In genomic region chr10:36468664-36469063, GRCm38 (mm10) we compare ENCODE assay signal across 18 mouse cellular contexts. TPM values are rescaled to one million over a fixed set of nuclear protein-coding genes. Genes with fewer than 3 reads are reported as not detected.
DNase-seq lines count a peak whose midpoint lies in the region; TF ChIP-seq lines count a peak whose summit lies in the region.
"Had no signal": no experiment of that assay in that cellular context is flagged by ENCODE, and none has a peak within 500 bp of the region (broad histone marks: within the 10 kb centered on the region; RNA-seq: fewer than 3 reads in every experiment).

No protein-coding gene starts in this region.

- H3K4me2 ChIP-seq in CH12.LX (ENCODE audit: insufficient read depth, low read depth, poor library complexity, severe bottlenecking), result peak overlapping the region; percentile 24; the same call in 1 of the 2 replicates

- in situ Hi-C loops in CH12.LX (cut with MboI; ENCODE audit: low pct_ligation_motif_present, low pct_unique_long_range_greater_than_20kb, low sequenced_read_pairs), result no loop called here

- TF ChIP-seq CTCF in CH12.LX (conservative IDR thresholded peaks at IDR 0.05 in 1 of 2, IDR thresholded peaks at IDR 0.05 in 1 of 2; ENCODE audit: low read depth in 2 of 2, low read length in 2 of 2), result no peak

- H3K79me2 ChIP-seq in CH12.LX (replicated peaks; ENCODE audit: control insufficient read depth, extremely low read depth, insufficient read depth, poor library complexity, severe bottlenecking), result no peaks in the 10 kb centered on the region

- H3K36me3 ChIP-seq in CH12.LX (replicated peaks in 1 of 2; ENCODE audit: control insufficient read depth in 1 of 2, insufficient read depth in 1 of 2, low read length in 1 of 2), result no peaks in the 10 kb centered on the region
- H3K36me3 ChIP-seq: G1E had no signal

- no peak overlapping the region for H3K4me3 ChIP-seq in CH12.LX (replicated peaks in 1 of 3; ENCODE audit: low read depth in 2 of 3, low read length in 2 of 3, poor library complexity in 1 of 3)

- no peaks in the 10 kb centered on the region for H3K27me3 ChIP-seq in CH12.LX (replicated peaks)

- no peaks in the 10 kb centered on the region for H3K9me3 ChIP-seq in CH12.LX (replicated peaks; ENCODE audit: low read length)
- H3K9me3 ChIP-seq: G1E had no signal

- H3K4me1 ChIP-seq in CH12.LX (ENCODE audit: control insufficient read depth in 1 of 2, insufficient read depth in 2 of 2), result peaks cover 6 to 18% of the 10 kb centered on the region in 2 experiments; a peak in 3 of 4 replicates

- TF ChIP-seq RAD21 in CH12.LX (IDR thresholded peaks at IDR 0.05; ENCODE audit: low read depth, low read length), result no peak; the same call in 1 of the 2 replicates

- no peak for TF ChIP-seq POLR2A in CH12.LX (IDR thresholded peaks at IDR 0.05; ENCODE audit: low read depth, low read length)

- H3K27ac ChIP-seq in CH12.LX (ENCODE audit: insufficient read depth, low read depth), result no peak overlapping the region; the same call in 1 of the 2 replicates

- H3K9ac ChIP-seq in CH12.LX (ENCODE audit: insufficient read depth, low read depth), result no peak overlapping the region

- dilution Hi-C loops in CH12.LX (cut with MboI; ENCODE audit: extremely low pct_ligation_motif_present, extremely low pct_unique_long_range_greater_than_20kb, low sequenced_read_pairs), result no loop called here

- TF ChIP-seq EP300 in CH12.LX (IDR thresholded peaks at IDR 0.05; ENCODE audit: low read length), result peak; percentile 85

- peak; percentile 53 for DNase-seq in CH12.LX (ENCODE audit: extremely low read depth)
- no peak for DNase-seq in ovary, postnatal 10 days (ENCODE audit: low spot score)
- DNase-seq: adrenal gland, adult 2 months; adrenal gland, adult 8-10 months; adrenal gland, postnatal 10 days; adrenal gland, postnatal 14 days; adrenal gland, postnatal 25 days; adrenal gland, postnatal 36 days; B cell, adult 2 months; cerebellum, adult 11 months; cerebellum, adult 11-12 months; cerebellum, adult 18-20 months; cerebellum, adult 2 months; cerebellum, adult 8-10 months had no signal

TF ChIP-seq in CH12.LX, 34 proteins besides CTCF, POLR2A, EP300 and RAD21:
- TF ChIP-seq MXI1 (IDR thresholded peaks at IDR 0.05; ENCODE audit: low read depth, low read length), result no peak
- TF ChIP-seq BHLHE40 (IDR thresholded peaks at IDR 0.05; ENCODE audit: low read depth, low read length), result peak; percentile 53; the same call in 1 of the 2 replicates
- TF ChIP-seq MAFK (IDR thresholded peaks at IDR 0.05; ENCODE audit: insufficient replicate concordance, low read length), result no peak
- TF ChIP-seq GABPA (IDR thresholded peaks at IDR 0.05; ENCODE audit: insufficient replicate concordance, low read depth, low read length), result no peak
- TF ChIP-seq NRF1 (IDR thresholded peaks at IDR 0.05; ENCODE audit: low read depth, low read length), result no peak
- 0 out of 2 replicates have a peak, but pooled peaks have one; percentile 60 for TF ChIP-seq MEF2A (IDR thresholded peaks at IDR 0.05; ENCODE audit: borderline replicate concordance, low read depth, low read length)
- 0 out of 2 replicates have a peak, but pooled peaks have one; percentile 42 for TF ChIP-seq MAX (IDR thresholded peaks at IDR 0.05; ENCODE audit: low read length)
- no peak for TF ChIP-seq RCOR1 (conservative IDR thresholded peaks at IDR 0.05; ENCODE audit: low read depth, low read length)
- TF ChIP-seq KAT2A (IDR thresholded peaks at IDR 0.05; ENCODE audit: insufficient replicate concordance, low read length), result no peak
- peak; percentile 29; the same call in 1 of the 2 replicates for TF ChIP-seq CHD2 (IDR thresholded peaks at IDR 0.05; ENCODE audit: low read length)
- peak; percentile 80 for TF ChIP-seq TCF12 (IDR thresholded peaks at IDR 0.05; ENCODE audit: low read depth, low read length)
- TF ChIP-seq JUN (IDR thresholded peaks at IDR 0.05; ENCODE audit: insufficient read depth, low read depth, low read length), result peak; percentile 73; the same call in 1 of the 2 replicates
- peak; percentile 45; the same call in 1 of the 2 replicates for TF ChIP-seq ETS1 (conservative IDR thresholded peaks at IDR 0.05; ENCODE audit: low read depth, low read length)
- TF ChIP-seq IRF4 (IDR thresholded peaks at IDR 0.05; ENCODE audit: low read depth, low read length), result peak; percentile 63
- peak; percentile 78 for TF ChIP-seq JUND (conservative IDR thresholded peaks at IDR 0.05; ENCODE audit: low read depth, low read length)
- no peak for TF ChIP-seq UBTF (IDR thresholded peaks at IDR 0.05; ENCODE audit: low read depth, low read length)
- no peak for TF ChIP-seq E2F4 (IDR thresholded peaks at IDR 0.05; ENCODE audit: insufficient replicate concordance, low read depth, low read length)
- TF ChIP-seq POLR2AphosphoS2 (IDR thresholded peaks at IDR 0.05; ENCODE audit: low read depth, low read length), result no peak

RNA-seq across cellular contexts. Expression of gene Hs3st5, which starts 38.0 kb away (rescaled TPM):
- not detected in 2 replicates for total RNA-seq in CH12.LX (2012; rRNA removed)
- not detected in 2 replicates for total RNA-seq in CH12.LX (2014; rRNA removed)
- polyA plus RNA-seq in CH12.LX (2012; ENCODE audit: insufficient read length, low read depth), result not detected in 2 replicates
- total RNA-seq: MEL had no signal
- polyA plus RNA-seq: activated CD4-positive, CD25-positive, alpha-beta regulatory T cell, adult 4 months; CD4-positive, CD25-positive, alpha-beta regulatory T cell, adult 4 months; G1E had no signal
